Mouse (Mus musculus) liver, postnatal 0 days (tissue): ENCODE measurements around the gene Plek. TPM values are rescaled to one million over a fixed set of nuclear protein-coding genes. Genes with fewer than 3 reads are reported as not detected.
A peak's percentile ranks its signal among the peaks of the same experiment; 100 is the strongest.

Source experiments
- ATAC-seq: fragments of 200-750 bp; cut with Nextera tagmentation; 2 replicates; pipeline ENCODE4 v1.8.0; 2017; ENCODE audit warnings: mild to moderate bottlenecking, moderate library complexity
- DNase-seq: peaks from one replicate; pipeline ENCODE4 v3.0.0-alpha.2; 2016
- H3K27ac ChIP-seq: fragments of 300-500 bp; sonication (generic); 2 replicates; pipeline ENCODE4 v1.5.1; 2014; ENCODE audit warnings: antibody characterized with exemption, moderate library complexity, mild to moderate bottlenecking, low read depth
- H3K27me3 ChIP-seq: fragments of 300-500 bp; sonication (generic); 2 replicates; pipeline ENCODE4 v1.6.1; 2014; ENCODE audit warnings: low read length, control low read depth, mixed read lengths; ENCODE audit not compliant: insufficient read depth
- H3K36me3 ChIP-seq: fragments of 300-500 bp; sonication (generic); replicated peaks from 2 replicates; pipeline ENCODE4 v1.6.1; 2014; ENCODE audit warnings: mild to moderate bottlenecking, control low read depth, low read length, moderate library complexity, mixed read lengths; ENCODE audit not compliant: insufficient read depth
- H3K4me1 ChIP-seq: fragments of 300-500 bp; sonication (generic); 2 replicates; pipeline ENCODE4 v1.6.1; 2014; ENCODE audit warnings: antibody characterized with exemption, mild to moderate bottlenecking, control low read depth; ENCODE audit not compliant: insufficient read depth
- H3K4me2 ChIP-seq: fragments of 300-500 bp; sonication (generic); 2 replicates; pipeline ENCODE4 v1.6.1; 2014; ENCODE audit warnings: low read depth, mild to moderate bottlenecking, low read length, moderate library complexity, mixed read lengths
- H3K4me3 ChIP-seq: fragments of 300-500 bp; sonication (generic); 2 replicates; pipeline ENCODE4 v1.5.1; 2014; ENCODE audit warnings: low read depth, low read length
- H3K9ac ChIP-seq: fragments of 300-500 bp; sonication (generic); replicated peaks from 2 replicates; pipeline ENCODE4 v1.6.1; 2014; ENCODE audit warnings: mild to moderate bottlenecking, moderate library complexity
- H3K9me3 ChIP-seq: fragments of 300-500 bp; sonication (generic); 2 replicates; pipeline ENCODE4 v1.6.1; 2016; ENCODE audit warnings: mild to moderate bottlenecking, control low read depth, low read length, mixed read lengths
- CTCF ChIP-seq: sonication (generic); IDR thresholded peaks from 2 replicates; pipeline ENCODE4 v1.5.1; 2016; ENCODE audit warnings: antibody characterized with exemption, low read depth
- EP300 ChIP-seq: IDR thresholded peaks from 2 replicates; pipeline ENCODE4 v1.6.1; 2016; ENCODE audit warnings: antibody characterized with exemption, low read depth, mild to moderate bottlenecking
- WGBS: fragments of 180-500 bp; shearing (Covaris S2); extraction: QIAGEN DNeasy Blood & Tissue Kit; methylation state at CpG from one replicate; pipeline ENCODE4 v1.1.7; 2014; ENCODE audit not compliant: insufficient replicate concordance; 5-methylcytosine and 5-hydroxymethylcytosine counted together
- polyA plus RNA-seq: library from polyadenylated mRNA; unstranded; fragments of >200 nt; fragmentation: Nextera tagmentation; extraction: Ambion mirVana; gene quantifications from 2 replicates; pipeline ENCODE4 v1.2.1, GENCODE M21; 2015

The Plek gene
- polyA plus RNA-seq, 1 experiment from 2014 or later = 22.5 TPM

DNA sequence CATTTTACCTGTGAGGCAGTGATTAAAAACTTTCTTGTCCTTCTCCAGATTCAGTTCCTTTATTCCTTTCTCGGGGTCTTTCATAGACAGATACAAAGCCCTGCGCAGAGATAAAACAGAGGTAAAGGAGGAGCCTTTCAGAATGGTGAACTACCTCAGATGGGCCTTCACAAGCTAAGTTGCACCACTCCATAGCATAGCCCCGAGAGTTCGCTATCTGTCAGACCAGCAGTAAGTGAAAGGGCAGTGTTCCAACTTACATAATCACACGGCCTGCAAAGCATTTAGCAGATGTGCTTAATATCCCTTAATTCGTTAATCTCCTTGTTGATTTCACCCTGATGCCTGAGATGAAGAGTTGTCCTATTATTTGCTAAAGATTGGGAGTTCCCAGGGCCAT, 59.3 kb downstream of the Plek start:
- Histone ChIP-seq H3K4me1 (no peaks in the 10 kb centered on the region), H3K9me3 (no peaks in the 10 kb centered on the region), H3K36me3 (no peaks in the 10 kb centered on the region; the same call in 1 of the 2 replicates), H3K27ac (no peak overlapping the region), H3K4me2 (no peak overlapping the region), H3K9ac (no peak overlapping the region), H3K4me3 (no peak overlapping the region), H3K27me3 (no peaks in the 10 kb centered on the region)
- ATAC-seq = no peak
- WGBS = 68% methylated on average over 6 of the region's 6 CpGs
- TF ChIP-seq EP300 = no peak
- no peak for TF ChIP-seq CTCF
- DNase-seq = no peak

DNA sequence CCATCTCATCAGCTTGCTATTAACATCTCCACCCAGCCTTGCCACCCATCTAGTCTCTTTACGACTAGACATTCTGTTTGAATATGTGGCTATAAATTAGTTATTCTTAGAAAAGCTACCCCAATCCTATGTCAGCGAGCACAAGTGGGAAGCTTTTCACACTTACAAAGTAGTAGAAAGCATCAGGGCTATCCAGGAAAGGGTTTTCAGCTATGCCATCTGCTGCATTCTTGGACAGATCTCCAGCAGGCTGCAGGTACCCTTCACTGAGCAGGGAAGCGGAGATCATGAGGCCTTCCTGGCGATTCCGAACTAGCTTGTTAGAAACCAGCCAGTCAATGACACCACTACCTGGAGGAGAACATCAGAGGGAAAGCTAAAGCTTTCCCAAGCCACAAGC, 62.3 kb downstream of the Plek start:
- no peak overlapping the region for H3K4me2 ChIP-seq
- H3K9ac ChIP-seq = no peak overlapping the region
- no peaks in the 10 kb centered on the region for H3K9me3 ChIP-seq
- TF ChIP-seq EP300 (no peak), CTCF (no peak)
- DNase-seq (no peak), ATAC-seq (no peak)
- H3K27ac ChIP-seq = no peak overlapping the region
- H3K27me3 ChIP-seq = no peaks in the 10 kb centered on the region
- no peaks in the 10 kb centered on the region for H3K4me1 ChIP-seq
- no peaks in the 10 kb centered on the region; the same call in 1 of the 2 replicates for H3K36me3 ChIP-seq
- 81% methylated on average over 5 of the region's 5 CpGs for WGBS
- H3K4me3 ChIP-seq = no peak overlapping the region

DNA sequence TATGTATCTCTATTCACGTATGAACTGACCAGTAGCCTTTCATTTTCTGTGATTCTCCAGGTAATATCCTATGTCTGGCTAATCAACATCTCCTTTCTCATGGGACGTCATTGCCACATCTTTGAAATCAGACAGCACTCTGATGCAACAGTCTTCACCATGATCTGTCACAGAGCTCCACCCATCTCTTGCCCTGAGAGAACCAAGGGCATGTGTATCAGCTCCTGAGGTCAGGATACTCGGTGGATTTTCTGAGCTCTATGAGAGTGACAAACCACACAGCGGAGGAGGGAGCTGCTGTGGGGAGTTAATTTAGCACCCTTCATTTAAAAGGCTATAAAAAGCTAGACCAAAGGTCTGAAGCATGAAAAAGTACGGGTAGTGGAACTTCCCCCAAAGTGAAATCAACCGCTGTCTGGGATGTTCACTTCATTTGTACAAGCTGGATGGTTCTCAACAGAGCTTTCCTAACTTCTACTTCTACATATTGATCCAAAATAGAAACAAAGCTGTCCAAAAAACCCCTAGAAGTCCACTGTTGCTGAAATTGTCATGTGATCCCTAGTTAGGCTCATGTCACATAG, 64.3 kb downstream of the Plek start:
- no peak for DNase-seq
- TF ChIP-seq CTCF (no peak), EP300 (no peak)
- Histone ChIP-seq H3K9ac (no peak overlapping the region), H3K36me3 (no peaks in the 10 kb centered on the region; the same call in 1 of the 2 replicates), H3K4me3 (no peak overlapping the region), H3K4me2 (no peak overlapping the region), H3K9me3 (no peaks in the 10 kb centered on the region), H3K27me3 (no peaks in the 10 kb centered on the region), H3K27ac (no peak overlapping the region), H3K4me1 (no peaks in the 10 kb centered on the region)
- 49% methylated on average over 6 of the region's 6 CpGs for WGBS
- no peak for ATAC-seq

DNA sequence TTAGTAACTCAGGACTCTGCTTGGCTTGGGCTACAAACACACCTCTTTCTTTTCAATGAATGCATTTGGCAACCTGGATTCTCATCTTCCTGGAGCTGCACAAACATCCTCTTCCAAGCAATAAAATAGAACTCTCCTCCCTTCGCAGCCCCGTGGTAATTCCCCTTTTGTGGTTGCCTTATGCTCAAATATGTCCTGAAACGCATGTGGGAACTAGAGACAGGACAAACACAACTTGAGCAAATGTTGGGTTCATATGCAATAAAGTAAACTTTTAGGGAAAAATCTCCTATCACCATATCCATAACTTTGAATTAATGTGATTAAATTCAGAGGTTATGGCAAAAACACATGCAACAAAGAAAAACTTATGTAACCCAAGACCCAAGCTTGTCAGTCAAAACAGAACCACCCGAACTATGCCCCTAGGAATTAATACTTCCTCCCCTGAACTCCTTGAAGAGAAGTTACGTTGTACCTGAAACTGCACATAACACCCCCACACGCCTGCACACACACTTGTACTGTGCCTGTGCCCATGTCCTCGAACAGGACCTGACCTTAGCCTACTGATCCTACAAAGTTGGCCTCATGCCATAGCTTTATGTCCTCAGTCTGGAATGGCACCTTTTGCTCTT, 65.5 kb downstream of the Plek start:
- Histone ChIP-seq H3K4me1 (no peaks in the 10 kb centered on the region), H3K9ac (no peak overlapping the region), H3K27ac (no peak overlapping the region), H3K27me3 (no peaks in the 10 kb centered on the region), H3K4me2 (no peak overlapping the region), H3K4me3 (no peak overlapping the region), H3K36me3 (no peaks in the 10 kb centered on the region), H3K9me3 (no peaks in the 10 kb centered on the region)
- ATAC-seq (no peak), DNase-seq (no peak)
- WGBS = 59% methylated on average over 7 of the region's 7 CpGs
- TF ChIP-seq EP300 (no peak), CTCF (no peak)

DNA sequence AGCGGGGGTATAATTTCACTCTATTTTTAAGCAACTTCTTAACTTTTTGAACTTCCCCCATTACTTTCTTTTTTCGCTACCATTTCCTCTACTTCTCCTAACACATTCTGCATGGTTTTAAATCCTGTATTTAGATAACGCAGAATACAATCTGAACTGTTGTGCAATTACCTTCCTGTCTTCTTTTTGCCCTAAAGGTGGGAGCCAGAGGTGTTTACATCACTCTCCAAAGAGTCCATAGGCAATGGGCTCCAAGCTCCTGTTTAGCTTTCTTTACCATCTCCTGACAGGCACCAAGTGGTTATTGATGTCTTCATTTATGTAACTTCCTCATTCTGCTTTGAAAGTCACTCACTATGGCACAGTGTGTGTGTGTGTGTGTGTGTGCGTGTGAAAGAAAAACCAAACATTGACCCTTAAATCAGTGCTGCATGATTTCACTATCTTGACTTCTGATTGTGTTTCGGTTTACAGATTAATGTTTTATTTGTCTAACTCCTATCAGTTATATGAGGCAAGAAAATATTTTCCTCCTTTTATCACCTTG, 73.9 kb downstream of the Plek start:
- WGBS = 43% methylated on average over 5 of the region's 5 CpGs
- Histone ChIP-seq H3K36me3 (no peaks in the 10 kb centered on the region), H3K9ac (no peak overlapping the region), H3K4me2 (no peak overlapping the region), H3K4me3 (no peak overlapping the region), H3K27ac (0 out of 2 replicates have a peak overlapping the region, but pooled peaks have one; percentile 18), H3K4me1 (peaks cover 7% of the 10 kb centered on the region), H3K9me3 (no peaks in the 10 kb centered on the region), H3K27me3 (no peaks in the 10 kb centered on the region)
- no peak for TF ChIP-seq CTCF
- TF ChIP-seq EP300 = no peak
- ATAC-seq (no peak), DNase-seq (no peak)

DNA sequence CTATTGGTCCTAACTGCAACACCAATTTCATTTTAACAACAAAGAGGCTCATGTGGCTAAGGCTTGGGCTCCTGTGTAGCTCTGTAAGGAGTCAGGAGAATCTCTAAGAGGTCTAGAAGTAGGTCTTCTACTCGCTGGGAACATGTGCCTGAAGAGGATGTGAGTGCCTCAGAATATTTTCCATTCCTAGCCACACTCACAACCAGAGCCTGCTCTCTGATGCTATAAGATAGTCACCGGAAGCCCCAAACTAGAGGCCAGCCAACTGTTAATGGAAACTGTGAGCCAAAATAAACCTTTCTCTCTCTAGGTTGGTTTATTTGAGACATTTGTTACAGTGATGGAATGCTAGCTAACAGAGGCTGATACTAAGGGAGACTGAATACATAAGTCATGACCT, 74.6 kb downstream of the Plek start:
- no peaks in the 10 kb centered on the region for H3K36me3 ChIP-seq
- peaks cover 7% of the 10 kb centered on the region for H3K4me1 ChIP-seq
- DNase-seq = no peak

More for the DNA sequence above, 74.6 kb downstream of the Plek start:
- Histone ChIP-seq H3K4me3 (no peak overlapping the region), H3K4me2 (no peak overlapping the region), H3K27me3 (no peaks in the 10 kb centered on the region), H3K9ac (no peak overlapping the region), H3K9me3 (no peaks in the 10 kb centered on the region), H3K27ac (0 out of 2 replicates have a peak overlapping the region, but pooled peaks have one; percentile 18)
- WGBS = 33% methylated on average over 2 of the region's 2 CpGs
- ATAC-seq = no peak
- TF ChIP-seq CTCF = no peak
- TF ChIP-seq EP300 = no peak
